Mouse (Mus musculus): ENCODE results near the gene Rhbg. TPM values are rescaled to one million over a fixed set of nuclear protein-coding genes. Genes with fewer than 3 reads are reported as not detected.

Gene Rhbg
- polyA plus RNA-seq, 1 experiment from 2014 or later = 19.4 TPM

- TF ChIP-seq EP300 (optimal IDR thresholded peaks at IDR 0.05) = no peak
- no peak for TF ChIP-seq CTCF (IDR thresholded peaks at IDR 0.05; ENCODE audit: low read depth)
- ATAC-seq (ENCODE audit: low FRiP score, low TSS enrichment) (no peak), DNase-seq (ENCODE audit: low spot score) (no peak)
- H3K27ac ChIP-seq (replicated peaks) = no peak overlapping the region
- peaks cover 27% of the 10 kb centered on the region for H3K27me3 ChIP-seq (ENCODE audit: control insufficient read depth, insufficient read depth, low read length)
- 0 out of 2 replicates have a peak, but pooled peaks cover 4% of the 10 kb centered on the region for H3K4me1 ChIP-seq (replicated peaks; ENCODE audit: control insufficient read depth, insufficient read depth)
- WGBS = 0% methylated on average over 2 of the region's 2 CpGs
- no peaks in the 10 kb centered on the region for H3K36me3 ChIP-seq (ENCODE audit: control insufficient read depth, insufficient read depth, low read length)
- no peak overlapping the region for H3K4me3 ChIP-seq (ENCODE audit: low read depth, low read length)
- H3K4me2 ChIP-seq (replicated peaks; ENCODE audit: low read depth) = no peak overlapping the region
- no peaks in the 10 kb centered on the region for H3K9me3 ChIP-seq (ENCODE audit: control insufficient read depth, low read length)
- H3K9ac ChIP-seq (ENCODE audit: low read length) = no peak overlapping the region
Observed at GRCm38 (mm10) chr3:88213019-88213418, 41.5 kb downstream of the Rhbg start.

- H3K4me3 ChIP-seq (ENCODE audit: low read depth, low read length) = no peak overlapping the region
- H3K4me1 ChIP-seq (replicated peaks; ENCODE audit: control insufficient read depth, insufficient read depth) = 0 out of 2 replicates have a peak, but pooled peaks cover 4% of the 10 kb centered on the region
- TF ChIP-seq EP300 (optimal IDR thresholded peaks at IDR 0.05) (no peak), CTCF (IDR thresholded peaks at IDR 0.05; ENCODE audit: low read depth) (no peak)
- no peaks in the 10 kb centered on the region for H3K36me3 ChIP-seq (ENCODE audit: control insufficient read depth, insufficient read depth, low read length)
- H3K9ac ChIP-seq (ENCODE audit: low read length) = no peak overlapping the region
- no peak overlapping the region for H3K27ac ChIP-seq (replicated peaks)
- peaks cover 27% of the 10 kb centered on the region for H3K27me3 ChIP-seq (ENCODE audit: control insufficient read depth, insufficient read depth, low read length)
- 10% methylated on average over 1 of the region's 1 CpGs for WGBS
- no peaks in the 10 kb centered on the region for H3K9me3 ChIP-seq (ENCODE audit: control insufficient read depth, low read length)
- H3K4me2 ChIP-seq (replicated peaks; ENCODE audit: low read depth) = no peak overlapping the region
- DNase-seq (ENCODE audit: low spot score) (no peak), ATAC-seq (ENCODE audit: low FRiP score, low TSS enrichment) (no peak)
Observed at GRCm38 (mm10) chr3:88212356-88212755, 42.2 kb downstream of the Rhbg start.

- no peak for ATAC-seq (ENCODE audit: low FRiP score, low TSS enrichment)
- 10% methylated on average over 2 of the region's 2 CpGs for WGBS
Observed at GRCm38 (mm10) chr3:88210918-88211317, 43.6 kb downstream of the Rhbg start.

GRCm38 (mm10) chr3:88210121-88210520, 44.4 kb downstream of the Rhbg start:
- Histone ChIP-seq H3K4me1 (replicated peaks; ENCODE audit: control insufficient read depth, insufficient read depth) (0 out of 2 replicates have a peak, but pooled peaks cover 4% of the 10 kb centered on the region), H3K27me3 (ENCODE audit: control insufficient read depth, insufficient read depth, low read length) (peaks cover 24% of the 10 kb centered on the region), H3K4me2 (replicated peaks; ENCODE audit: low read depth) (no peak overlapping the region), H3K9me3 (ENCODE audit: control insufficient read depth, low read length) (no peaks in the 10 kb centered on the region), H3K27ac (replicated peaks) (no peak overlapping the region), H3K9ac (ENCODE audit: low read length) (no peak overlapping the region), H3K36me3 (ENCODE audit: control insufficient read depth, insufficient read depth, low read length) (no peaks in the 10 kb centered on the region), H3K4me3 (ENCODE audit: low read depth, low read length) (no peak overlapping the region)
- no peak for ATAC-seq (ENCODE audit: low FRiP score, low TSS enrichment)
- no peak for DNase-seq (ENCODE audit: low spot score)
- WGBS = 21% methylated on average over 2 of the region's 2 CpGs
- TF ChIP-seq EP300 (optimal IDR thresholded peaks at IDR 0.05) (no peak), CTCF (IDR thresholded peaks at IDR 0.05; ENCODE audit: low read depth) (no peak)

More at GRCm38 (mm10) chr3:88210918-88211317, 43.6 kb downstream of the Rhbg start:
- Histone ChIP-seq H3K9ac (ENCODE audit: low read length) (no peak overlapping the region), H3K9me3 (ENCODE audit: control insufficient read depth, low read length) (no peaks in the 10 kb centered on the region), H3K27ac (replicated peaks) (no peak overlapping the region), H3K4me1 (replicated peaks; ENCODE audit: control insufficient read depth, insufficient read depth) (0 out of 2 replicates have a peak, but pooled peaks cover 4% of the 10 kb centered on the region), H3K27me3 (ENCODE audit: control insufficient read depth, insufficient read depth, low read length) (peaks cover 32% of the 10 kb centered on the region), H3K36me3 (ENCODE audit: control insufficient read depth, insufficient read depth, low read length) (no peaks in the 10 kb centered on the region), H3K4me3 (ENCODE audit: low read depth, low read length) (no peak overlapping the region), H3K4me2 (replicated peaks; ENCODE audit: low read depth) (no peak overlapping the region)
- TF ChIP-seq EP300 (optimal IDR thresholded peaks at IDR 0.05) (no peak), CTCF (IDR thresholded peaks at IDR 0.05; ENCODE audit: low read depth) (no peak)
- DNase-seq (ENCODE audit: low spot score) = no peak

- no peaks in the 10 kb centered on the region for H3K4me1 ChIP-seq (replicated peaks; ENCODE audit: control insufficient read depth, insufficient read depth)
- no peak overlapping the region for H3K4me2 ChIP-seq (replicated peaks; ENCODE audit: low read depth)
- H3K9ac ChIP-seq (ENCODE audit: low read length) = no peak overlapping the region
- DNase-seq (ENCODE audit: low spot score) (no peak), ATAC-seq (ENCODE audit: low FRiP score, low TSS enrichment) (no peak)
- no peak overlapping the region for H3K27ac ChIP-seq (replicated peaks)
- 1% methylated on average over 6 of the region's 6 CpGs for WGBS
- H3K27me3 ChIP-seq (ENCODE audit: control insufficient read depth, insufficient read depth, low read length) = peaks cover 17% of the 10 kb centered on the region
- TF ChIP-seq EP300 (optimal IDR thresholded peaks at IDR 0.05) (no peak), CTCF (IDR thresholded peaks at IDR 0.05; ENCODE audit: low read depth) (no peak)
- H3K9me3 ChIP-seq (ENCODE audit: control insufficient read depth, low read length) = no peaks in the 10 kb centered on the region
- H3K4me3 ChIP-seq (ENCODE audit: low read depth, low read length) = no peak overlapping the region
- no peaks in the 10 kb centered on the region for H3K36me3 ChIP-seq (ENCODE audit: control insufficient read depth, insufficient read depth, low read length)
Observed at GRCm38 (mm10) chr3:88209306-88209705, 45.2 kb downstream of the Rhbg start.

- DNase-seq (ENCODE audit: low spot score) (no peak), ATAC-seq (ENCODE audit: low FRiP score, low TSS enrichment) (no peak)
- Histone ChIP-seq H3K9me3 (ENCODE audit: control insufficient read depth, low read length) (no peaks in the 10 kb centered on the region), H3K36me3 (ENCODE audit: control insufficient read depth, insufficient read depth, low read length) (no peaks in the 10 kb centered on the region), H3K4me1 (replicated peaks; ENCODE audit: control insufficient read depth, insufficient read depth) (no peaks in the 10 kb centered on the region), H3K9ac (ENCODE audit: low read length) (no peak overlapping the region), H3K4me3 (ENCODE audit: low read depth, low read length) (no peak overlapping the region), H3K4me2 (replicated peaks; ENCODE audit: low read depth) (no peak overlapping the region), H3K27me3 (ENCODE audit: control insufficient read depth, insufficient read depth, low read length) (peaks cover 20% of the 10 kb centered on the region), H3K27ac (replicated peaks) (no peak overlapping the region)
- 7% methylated on average over 3 of the region's 3 CpGs for WGBS
- no peak for TF ChIP-seq CTCF (IDR thresholded peaks at IDR 0.05; ENCODE audit: low read depth)
- TF ChIP-seq EP300 (optimal IDR thresholded peaks at IDR 0.05) = no peak
Observed at GRCm38 (mm10) chr3:88208226-88208720, 46.2 kb downstream of the Rhbg start.

Measured in stomach, postnatal 0 days (tissue).